Mouse (Mus musculus) right cerebral cortex, postnatal 36 days (tissue): ENCODE results near the gene Rplp2.
"Not testable (repeated sequence)": the region's sequence is repeated elsewhere in the genome, so short reads cannot be mapped to it uniquely, and the experiment has no call there.

Experiments used
- DNase-seq, 2 experiments: peaks; one replicate each; pipeline ENCODE4 v3.0.0; 2022; ENCODE audit warnings: low spot score in 2 of 2, mixed read lengths in 1 of 2

Gene Rplp2

DNA sequence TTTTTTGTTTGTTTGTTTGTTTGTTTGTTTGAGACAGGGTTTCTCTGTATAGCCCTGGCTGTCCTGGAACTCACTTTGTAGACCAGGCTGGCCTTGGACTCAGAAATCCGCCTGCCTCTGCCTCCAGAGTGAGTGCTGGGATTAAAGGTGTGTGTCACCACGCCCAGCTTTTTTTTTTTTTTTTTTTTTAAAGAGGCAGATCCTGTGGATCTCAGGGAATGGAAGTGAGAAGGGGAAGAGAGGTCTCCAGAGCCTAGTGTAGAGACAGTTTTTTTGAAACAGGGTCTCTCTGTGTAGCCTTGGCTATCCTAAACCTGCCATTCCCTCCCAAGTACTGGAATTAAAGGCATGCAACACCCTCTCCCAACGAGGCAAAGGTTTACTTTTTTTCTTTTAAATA, 796 bp upstream of the Rplp2 start:
- not testable (repeated sequence) for DNase-seq

DNA sequence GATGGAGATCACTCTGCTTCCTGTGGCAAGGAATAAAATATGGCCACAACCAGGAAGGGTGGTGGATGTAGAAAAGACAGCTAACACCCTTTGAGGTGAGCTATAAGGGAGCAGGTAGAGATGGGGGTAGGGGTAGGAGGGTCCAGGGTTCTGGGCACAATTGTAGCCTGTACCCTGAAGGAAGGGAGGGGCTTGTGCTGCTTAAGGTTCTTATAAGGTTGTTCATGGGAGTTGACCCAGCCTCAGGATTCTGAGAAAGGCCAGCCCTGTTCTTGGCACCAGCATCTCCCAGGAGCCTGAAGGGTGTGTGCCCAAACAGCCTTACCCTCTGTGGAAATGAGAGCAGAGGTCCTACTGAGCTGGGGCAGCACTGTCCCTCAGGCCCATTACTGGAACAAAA, 4.8 kb downstream of the Rplp2 start:
- DNase-seq, result no peak

DNA sequence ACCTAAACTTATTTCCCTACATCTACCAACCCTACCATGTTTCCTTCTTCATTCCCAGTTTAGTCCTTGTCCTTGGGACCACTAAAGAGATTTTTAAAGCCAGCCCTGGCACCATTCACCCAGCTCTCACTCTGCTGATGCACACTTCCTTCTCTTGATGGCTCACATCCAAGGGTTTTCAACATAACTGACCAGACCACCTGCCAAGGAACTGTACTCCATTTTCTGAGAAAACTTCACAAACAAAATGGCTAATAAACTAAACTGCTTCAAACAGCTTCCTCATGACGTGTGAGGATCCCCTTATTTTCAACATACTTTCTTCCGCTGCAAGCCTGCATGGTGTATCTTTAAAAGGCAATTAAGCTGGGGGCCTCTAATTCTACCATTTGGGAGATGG, 6.5 kb downstream of the Rplp2 start:
- DNase-seq, result no peak

DNA sequence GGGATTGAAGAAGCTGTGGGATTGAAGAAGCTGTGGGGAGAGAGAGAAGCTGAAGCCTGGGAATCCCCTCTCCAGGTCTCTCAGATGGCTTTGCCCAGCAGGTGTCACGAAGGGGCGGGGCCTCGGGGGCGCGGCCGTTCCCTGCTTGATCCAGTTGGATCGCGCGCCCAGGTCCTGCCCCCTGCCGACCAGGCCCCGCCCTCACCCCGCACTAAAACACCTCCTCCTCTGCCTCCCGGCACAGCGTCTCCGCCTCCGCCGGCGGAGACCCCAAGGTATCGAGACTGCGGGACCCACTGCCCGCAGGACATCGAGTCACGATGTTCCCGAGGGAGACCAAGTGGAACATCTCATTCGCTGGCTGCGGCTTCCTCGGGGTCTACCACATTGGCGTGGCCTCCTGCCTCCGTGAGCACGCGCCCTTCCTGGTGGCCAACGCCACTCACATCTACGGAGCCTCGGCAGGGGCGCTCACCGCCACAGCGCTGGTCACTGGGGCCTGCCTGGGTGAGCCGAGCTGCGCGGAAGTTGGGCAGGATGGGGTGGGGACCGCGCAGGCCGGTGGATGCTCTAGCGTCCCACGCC, 7.9 kb downstream of the Rplp2 start, which contains the start of gene Pnpla2:
Gene Pnpla2 (plus strand): TSS at position 232 of the 585 bp plus-strand sequence.
- peak; percentile 87 to 89 for DNase-seq

GRCm38 (mm10) chr7:141455610-141456314, 8.6 kb downstream of the Rplp2 start:
- no peak for DNase-seq

DNA sequence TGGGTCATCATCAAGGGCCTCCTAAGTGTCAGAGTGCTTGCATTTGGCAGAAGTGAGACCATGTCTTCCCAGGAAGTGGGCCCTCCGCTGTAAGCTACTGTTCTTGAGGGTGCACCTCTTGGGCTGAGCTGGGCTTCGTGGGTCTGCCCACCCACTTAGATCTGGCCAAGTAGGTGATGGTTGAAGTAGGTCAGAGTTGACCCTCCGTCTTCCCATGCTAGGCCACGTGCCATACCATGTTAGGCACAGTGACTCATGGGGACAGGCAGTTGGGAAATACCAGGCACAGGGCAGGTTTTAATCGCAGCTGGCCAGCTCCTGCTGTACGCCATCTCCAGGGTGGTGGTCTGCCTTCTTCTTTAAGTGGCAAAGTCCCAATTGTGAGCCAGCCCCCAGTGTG, 9.6 kb downstream of the Rplp2 start:
- DNase-seq, result no peak

GRCm38 (mm10) chr7:141457236-141457635, 10.1 kb downstream of the Rplp2 start:
- no peak for DNase-seq

DNA sequence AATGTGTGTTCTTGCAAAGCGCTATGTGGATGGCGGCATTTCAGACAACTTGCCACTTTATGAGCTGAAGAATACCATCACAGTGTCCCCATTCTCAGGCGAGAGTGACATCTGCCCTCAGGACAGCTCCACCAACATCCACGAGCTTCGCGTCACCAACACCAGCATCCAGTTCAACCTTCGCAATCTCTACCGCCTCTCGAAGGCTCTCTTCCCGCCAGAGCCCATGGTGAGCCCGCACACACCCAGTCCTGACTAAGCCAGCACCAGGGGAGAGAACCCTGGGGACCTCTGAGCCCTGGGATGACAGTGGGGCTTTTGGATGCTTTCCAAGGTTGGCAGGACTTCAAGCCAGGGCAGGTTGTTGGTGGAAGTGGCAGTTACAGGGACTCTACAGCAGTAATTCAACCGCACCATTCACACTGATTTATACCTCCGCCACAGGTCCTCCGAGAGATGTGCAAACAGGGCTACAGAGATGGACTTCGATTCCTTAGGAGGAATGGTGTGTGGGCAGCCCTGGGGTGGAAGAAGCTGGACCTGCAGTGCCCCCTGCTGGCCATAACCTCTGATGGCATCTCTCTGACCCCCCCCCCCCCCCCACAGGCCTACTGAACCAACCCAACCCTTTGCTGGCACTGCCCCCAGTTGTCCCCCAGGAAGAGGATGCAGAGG, 11.0 kb downstream of the Rplp2 start:
- no peak for DNase-seq

DNA sequence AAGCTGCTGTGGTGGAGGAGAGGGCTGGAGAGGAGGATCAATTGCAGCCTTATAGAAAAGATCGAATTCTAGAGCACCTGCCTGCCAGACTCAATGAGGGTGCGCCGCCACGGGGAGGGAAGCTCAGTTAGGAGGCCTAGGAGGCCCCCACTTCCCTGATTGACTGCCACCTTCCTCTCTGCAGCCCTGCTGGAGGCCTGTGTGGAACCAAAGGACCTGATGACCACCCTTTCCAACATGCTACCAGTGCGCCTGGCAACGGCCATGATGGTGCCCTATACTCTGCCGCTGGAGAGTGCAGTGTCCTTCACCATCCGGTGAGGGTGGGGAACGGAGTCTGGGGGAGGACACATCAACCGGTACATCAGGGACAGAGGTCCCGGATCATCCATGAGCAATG, 11.5 kb downstream of the Rplp2 start:
- DNase-seq, result no peak

- no peak for DNase-seq
Measured at GRCm38 (mm10) chr7:141459301-141459711, 12.1 kb downstream of the Rplp2 start.

- no peak for DNase-seq
Measured at GRCm38 (mm10) chr7:141460001-141460390, 12.8 kb downstream of the Rplp2 start.

DNA sequence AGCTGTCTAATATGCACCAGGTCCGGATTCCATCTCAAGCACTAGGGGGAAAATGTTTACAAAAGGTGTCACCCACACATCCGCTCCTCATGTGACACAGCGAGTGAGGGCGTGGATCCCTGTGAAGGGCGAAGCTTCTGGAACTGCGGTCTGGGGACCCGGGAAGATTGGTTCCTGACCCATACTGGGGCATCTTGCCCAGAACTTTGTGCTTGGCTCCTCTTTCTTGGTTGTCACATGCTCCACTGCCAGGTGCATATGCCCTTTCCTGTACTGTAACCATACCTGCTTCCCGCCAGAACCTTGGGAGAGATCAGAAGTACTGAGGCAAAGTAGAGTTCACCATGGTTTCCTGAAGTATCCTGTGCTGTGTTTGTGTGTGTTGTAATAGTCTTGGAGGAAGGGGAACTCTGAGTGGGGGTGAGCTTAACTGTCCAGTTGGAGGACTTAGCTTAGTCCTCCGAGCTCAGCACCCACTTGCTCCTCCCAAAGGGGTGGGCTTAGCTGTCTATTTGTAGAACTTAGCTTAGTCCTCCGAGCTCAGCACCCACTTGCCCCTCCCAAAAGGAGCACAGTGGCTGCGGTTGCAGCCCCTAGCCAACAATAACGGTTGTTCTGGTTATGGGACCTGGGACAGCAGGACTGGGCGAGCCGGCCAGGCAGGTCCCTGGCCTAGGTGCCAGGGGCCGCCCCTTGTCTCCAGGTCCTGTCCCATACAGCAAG, 13.4 kb downstream of the Rplp2 start, which contains the start of gene Cracr2b:
Gene Cracr2b (plus strand): TSS at position 704 of the 723 bp plus-strand sequence.
- no peak for DNase-seq

- DNase-seq, result no peak
Measured at GRCm38 (mm10) chr7:141461521-141462332, 14.6 kb downstream of the Rplp2 start.

GRCm38 (mm10) chr7:141462333-141462821, 15.2 kb downstream of the Rplp2 start:
- DNase-seq, result no peak

DNA sequence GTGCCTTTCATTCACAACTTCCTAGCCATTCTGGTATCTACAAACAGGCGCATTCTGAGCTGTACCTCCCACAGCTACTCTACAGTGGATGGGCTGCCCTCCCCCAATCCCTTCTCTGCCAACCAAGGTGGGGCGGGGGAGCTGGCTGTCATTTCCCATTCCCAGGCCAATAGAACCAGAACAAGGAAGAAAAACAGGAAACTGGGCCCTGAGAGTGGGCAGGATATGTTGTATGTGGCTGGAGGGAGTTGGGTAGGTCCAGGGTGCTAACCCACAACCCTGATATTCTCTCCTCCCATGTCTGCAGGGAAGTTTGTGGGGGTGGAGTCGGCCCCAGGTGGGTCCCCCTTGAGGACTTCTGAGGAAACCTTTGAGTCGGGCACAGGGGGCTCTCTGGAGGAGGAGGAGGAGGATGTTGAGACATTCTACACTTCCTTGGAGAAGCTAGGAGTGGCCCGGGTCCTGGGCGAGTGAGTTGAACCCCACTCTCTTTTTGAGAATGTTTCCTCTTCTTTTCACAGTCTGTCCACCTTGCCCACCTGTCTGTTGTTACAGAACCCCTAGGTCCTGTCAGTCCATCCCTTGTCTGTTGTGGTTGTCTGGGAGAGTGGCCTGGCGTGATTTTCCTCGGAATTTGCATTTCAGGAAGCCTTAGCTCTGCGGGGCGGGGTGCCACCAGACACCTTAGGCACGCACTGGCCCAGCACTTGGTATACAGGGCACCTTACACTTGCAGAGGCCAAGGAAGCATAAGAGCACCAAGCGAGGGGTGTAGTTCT, 16.8 kb downstream of the Rplp2 start:
- DNase-seq, result no peak

GRCm38 (mm10) chr7:141464603-141465201, 17.5 kb downstream of the Rplp2 start:
- no peak for DNase-seq

DNA sequence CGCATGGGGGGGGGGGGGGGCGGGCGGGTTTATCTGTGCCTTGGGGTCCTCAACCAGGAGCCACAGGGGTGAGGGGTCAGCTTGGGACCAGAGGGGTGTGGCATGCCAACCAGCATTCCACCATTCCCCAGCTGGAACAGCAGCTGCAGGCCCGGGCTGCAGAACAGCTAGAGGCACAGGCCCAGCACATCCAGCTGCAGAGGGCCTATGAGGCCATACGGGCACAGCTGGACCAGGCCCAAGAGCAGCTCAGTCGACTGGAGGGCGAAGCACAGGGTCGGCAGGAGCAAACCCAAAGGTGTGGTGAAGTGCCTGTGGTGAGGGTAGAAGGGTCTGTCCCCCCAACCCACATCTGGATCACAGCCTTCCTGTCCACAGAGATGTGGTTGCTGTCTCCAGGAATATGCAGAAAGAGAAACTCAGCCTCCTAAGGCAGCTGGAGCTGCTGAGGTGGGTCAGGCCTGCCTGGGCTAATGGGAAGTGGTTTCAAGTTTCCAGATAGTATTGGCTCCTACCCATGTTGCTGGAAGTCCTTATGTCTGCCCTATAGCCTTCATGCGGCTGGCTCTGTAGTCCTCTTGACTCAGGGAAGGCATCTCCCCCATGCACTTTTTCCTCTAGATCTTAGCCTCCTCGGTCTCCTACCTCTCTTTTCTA, 18.3 kb downstream of the Rplp2 start:
- no peak for DNase-seq

- DNase-seq, result no peak
Measured at GRCm38 (mm10) chr7:141466045-141466394, 18.9 kb downstream of the Rplp2 start.

- no peak for DNase-seq
Measured at GRCm38 (mm10) chr7:141466607-141467148, 19.5 kb downstream of the Rplp2 start.
